Mouse (Mus musculus) thymus, postnatal 36 days (tissue): Measurements from ENCODE around the gene Abcc10.
A peak's percentile ranks its signal among the peaks of the same experiment; 100 is the strongest.

Source experiments
- DNase-seq, 2 experiments: peaks; one replicate each; pipeline ENCODE4 v3.0.0; 2022; ENCODE audit warnings: mixed read lengths in 2 of 2

Gene Abcc10

GRCm38 (mm10) chr17:46284653-46285052 lies 43.5 kb downstream of the Abcc10 start:
- no peak for DNase-seq

- peak; percentile 38 to 65 for DNase-seq
Observed at GRCm38 (mm10) chr17:46283911-46284310, 44.2 kb downstream of the Abcc10 start.

- DNase-seq, result no peak
Observed at GRCm38 (mm10) chr17:46283140-46283539, 45.0 kb downstream of the Abcc10 start.

- peak; percentile 79 to 82 for DNase-seq
Observed at GRCm38 (mm10) chr17:46282483-46283123, 45.5 kb downstream of the Abcc10 start, which contains the start of gene Tjap1. Gene Tjap1 (minus strand): TSS chr17:46283026.

- DNase-seq, result no peak
Observed at GRCm38 (mm10) chr17:46278011-46278765, 50.0 kb downstream of the Abcc10 start.

- DNase-seq, result no peak
Observed at GRCm38 (mm10) chr17:46277586-46277985, 50.6 kb downstream of the Abcc10 start.

- DNase-seq, result no peak
Observed at GRCm38 (mm10) chr17:46275506-46275905, 52.6 kb downstream of the Abcc10 start.

- no peak for DNase-seq
Observed at GRCm38 (mm10) chr17:46275034-46275433, 53.1 kb downstream of the Abcc10 start.

GRCm38 (mm10) chr17:46274465-46274864 lies 53.7 kb downstream of the Abcc10 start:
- no peak for DNase-seq

- no peak for DNase-seq
Observed at GRCm38 (mm10) chr17:46273803-46274236, 54.3 kb downstream of the Abcc10 start.

GRCm38 (mm10) chr17:46272675-46273074 lies 55.5 kb downstream of the Abcc10 start:
- DNase-seq, result no peak

- no peak for DNase-seq
Observed at GRCm38 (mm10) chr17:46272058-46272457, 56.1 kb downstream of the Abcc10 start.

- no peak for DNase-seq
Observed at GRCm38 (mm10) chr17:46269771-46270534, 58.2 kb downstream of the Abcc10 start.

GRCm38 (mm10) chr17:46268026-46268720 lies 60.0 kb downstream of the Abcc10 start:
- DNase-seq, result no peak

GRCm38 (mm10) chr17:46267511-46267910 lies 60.6 kb downstream of the Abcc10 start:
- no peak for DNase-seq

GRCm38 (mm10) chr17:46266986-46267385 lies 61.2 kb downstream of the Abcc10 start:
- no peak for DNase-seq

GRCm38 (mm10) chr17:46265918-46266618 lies 62.1 kb downstream of the Abcc10 start:
- DNase-seq, result peak; percentile 73

GRCm38 (mm10) chr17:46265502-46265901 lies 62.6 kb downstream of the Abcc10 start:
- no peak for DNase-seq

GRCm38 (mm10) chr17:46262201-46262694 lies 65.9 kb downstream of the Abcc10 start:
- no peak for DNase-seq

GRCm38 (mm10) chr17:46259675-46260074 lies 68.5 kb downstream of the Abcc10 start:
- DNase-seq, result no peak

GRCm38 (mm10) chr17:46258279-46259053 lies 69.7 kb downstream of the Abcc10 start:
- no peak for DNase-seq
